Comparison of ENCODE assay signal across 8 mouse cellular contexts in the genomic region with DNA sequence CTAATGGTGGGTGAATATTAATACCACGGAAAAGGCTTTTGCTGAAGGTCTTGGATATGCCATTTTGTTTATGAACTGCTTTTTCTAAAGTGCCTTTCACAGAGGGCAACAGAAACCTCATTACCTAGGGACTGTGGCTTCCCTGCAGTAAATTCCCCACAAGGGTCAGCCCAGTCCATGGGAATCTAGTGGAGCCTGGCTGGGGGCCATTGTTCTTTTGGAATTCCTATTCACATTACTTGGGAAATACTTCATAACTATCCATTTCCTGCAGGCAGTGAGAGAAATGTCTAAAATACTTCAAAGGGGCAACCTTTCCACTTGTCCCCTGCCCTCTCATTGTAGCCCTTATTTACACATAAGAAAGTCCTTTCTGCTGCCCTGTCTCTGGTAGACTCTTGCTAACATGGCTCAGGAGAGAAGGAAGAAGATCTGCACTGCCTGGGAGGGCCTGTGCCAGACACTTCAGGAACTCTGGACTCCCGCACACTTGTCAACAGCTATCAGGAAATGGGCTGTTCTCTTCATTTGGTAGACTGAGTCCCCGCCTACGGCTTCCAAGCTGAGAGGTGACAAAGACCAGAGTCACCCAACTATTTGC.
A peak's percentile ranks its signal among the peaks of the same experiment; 100 is the strongest.
DNase-seq lines count a peak whose midpoint lies in the region; ATAC-seq and TF ChIP-seq lines count a peak whose summit lies in the region.

No protein-coding gene starts in this region.

- H3K36me3 ChIP-seq in liver, embryonic 12.5 days = no peaks in the 10 kb centered on the region
- H3K36me3 ChIP-seq in heart, adult 2 months (ENCODE audit: control insufficient read depth, insufficient read depth, low read length) = peaks cover 3% of the 10 kb centered on the region
- H3K36me3 ChIP-seq in neural tube, embryonic 13.5 days = no peaks in the 10 kb centered on the region

- H3K27ac ChIP-seq in liver, embryonic 12.5 days = no peak overlapping the region
- H3K27ac ChIP-seq in heart, adult 2 months = peak overlapping the region; percentile 80
- H3K27ac ChIP-seq in neural tube, embryonic 13.5 days (replicated peaks) = no peak overlapping the region
- H3K27ac ChIP-seq in left cerebral cortex, adult 2 months = no peak overlapping the region

- WGBS in liver, embryonic 12.5 days (ENCODE audit: insufficient replicate concordance) = 36% methylated on average over 4 of the region's 4 CpGs
- 38% methylated on average over 4 of the region's 4 CpGs for WGBS in heart, adult 2 months
- 60% methylated on average over 4 of the region's 4 CpGs for WGBS in neural tube, embryonic 13.5 days

- no peak for TF ChIP-seq POLR2A in heart, adult 2 months (IDR thresholded peaks at IDR 0.05; ENCODE audit: insufficient read depth, low read depth, low read length)

- H3K27me3 ChIP-seq in liver, embryonic 12.5 days (replicated peaks) = no peaks in the 10 kb centered on the region
- H3K27me3 ChIP-seq in heart, adult 2 months (ENCODE audit: control insufficient read depth, insufficient read depth, low read length) = no peaks in the 10 kb centered on the region
- H3K27me3 ChIP-seq in neural tube, embryonic 13.5 days = no peaks in the 10 kb centered on the region

- H3K4me3 ChIP-seq in liver, embryonic 12.5 days = no peak overlapping the region
- no peak overlapping the region for H3K4me3 ChIP-seq in heart, adult 2 months
- no peak overlapping the region for H3K4me3 ChIP-seq in neural tube, embryonic 13.5 days
- no peak overlapping the region for H3K4me3 ChIP-seq in left cerebral cortex, adult 2 months

- peak overlapping the region; percentile 47; the same call in 1 of the 2 replicates for H3K4me2 ChIP-seq in liver, embryonic 12.5 days
- H3K4me2 ChIP-seq in neural tube, embryonic 13.5 days = no peak overlapping the region

- DNase-seq in liver = no peak
- DNase-seq in heart, adult 2 months = peak; percentile 46 to 54
- DNase-seq in kidney, adult 8-10 months = peak; percentile 31 to 34
- DNase-seq in left cerebral cortex, adult 2 months (ENCODE audit: extremely low spot score in 1 of 2, low spot score in 2 of 2) = no peak
- no peak for DNase-seq in layer of hippocampus, postnatal 14 days (ENCODE audit: low spot score in 2 of 2)
- DNase-seq in cerebellum, postnatal 4 days (ENCODE audit: low spot score in 2 of 2) = no peak

- ATAC-seq in liver, embryonic 12.5 days = no peak; the same call in 1 of the 2 replicates
- peak; percentile 47; the same call in 1 of the 2 replicates for ATAC-seq in neural tube, embryonic 13.5 days (ENCODE audit: low read depth)

- H3K79me2 ChIP-seq in heart, adult 2 months (replicated peaks; ENCODE audit: control insufficient read depth, insufficient read depth, low read length) = no peaks in the 10 kb centered on the region

- no peak; the same call in 1 of the 2 replicates for TF ChIP-seq CTCF in heart, adult 2 months (IDR thresholded peaks at IDR 0.05)
- TF ChIP-seq CTCF in left cerebral cortex, adult 2 months (IDR thresholded peaks at IDR 0.05) = no peak

- H3K9me3 ChIP-seq in liver, embryonic 12.5 days (replicated peaks) = no peaks in the 10 kb centered on the region
- no peaks in the 10 kb centered on the region for H3K9me3 ChIP-seq in neural tube, embryonic 13.5 days

- intact Hi-C loops in heart, adult 2 months (cut with DNase I) = loop anchor here (1.0 to 5.0 kb wide), 7 partner anchors 20 to 426 kb away; a partner anchor contains a TSS
- intact Hi-C loops in left cerebral cortex, adult 2 months (cut with DNase I) = loop anchor here (1.0 to 5.0 kb wide), 4 partner anchors 110 to 440 kb away; a partner anchor contains a TSS

- peaks cover 19% of the 10 kb centered on the region for H3K4me1 ChIP-seq in liver, embryonic 12.5 days
- peaks cover 7% of the 10 kb centered on the region for H3K4me1 ChIP-seq in heart, adult 2 months (ENCODE audit: control insufficient read depth, insufficient read depth, low read length)
- H3K4me1 ChIP-seq in neural tube, embryonic 13.5 days (replicated peaks) = peaks cover 8% of the 10 kb centered on the region

- no peak overlapping the region for H3K9ac ChIP-seq in liver, embryonic 12.5 days
- no peak overlapping the region for H3K9ac ChIP-seq in heart, adult 2 months (ENCODE audit: low read depth, low read length)
- H3K9ac ChIP-seq in neural tube, embryonic 13.5 days = no peak overlapping the region

- no peak for TF ChIP-seq EP300 in heart, adult 2 months (IDR thresholded peaks at IDR 0.05; ENCODE audit: insufficient read depth, low read depth, low read length)

Comparison
In these comparisons a context has a peak if more than half of its experiments do, and no peak if none do; other contexts are left out.
1. DNase-seq: peak in heart, adult 2 months (2 of 2) and kidney, adult 8-10 months (2 of 2); none in liver (single experiment), left cerebral cortex, adult 2 months (0 of 2), layer of hippocampus, postnatal 14 days (0 of 2) and cerebellum, postnatal 4 days (0 of 2).